Mouse (Mus musculus) v-Abl transformed pro-B cells (cell line): ENCODE data around the gene Rom1.

Experiments used
- in situ Hi-C, 2 experiments: fragments of 400-800 bp; cut with MboI; formaldehyde crosslinking; loops; one replicate each; pipeline ENCODE4 v1.15.1; 2025; ENCODE audit not compliant: unreplicated experiment in 2 of 2

Rom1 gene

DNA sequence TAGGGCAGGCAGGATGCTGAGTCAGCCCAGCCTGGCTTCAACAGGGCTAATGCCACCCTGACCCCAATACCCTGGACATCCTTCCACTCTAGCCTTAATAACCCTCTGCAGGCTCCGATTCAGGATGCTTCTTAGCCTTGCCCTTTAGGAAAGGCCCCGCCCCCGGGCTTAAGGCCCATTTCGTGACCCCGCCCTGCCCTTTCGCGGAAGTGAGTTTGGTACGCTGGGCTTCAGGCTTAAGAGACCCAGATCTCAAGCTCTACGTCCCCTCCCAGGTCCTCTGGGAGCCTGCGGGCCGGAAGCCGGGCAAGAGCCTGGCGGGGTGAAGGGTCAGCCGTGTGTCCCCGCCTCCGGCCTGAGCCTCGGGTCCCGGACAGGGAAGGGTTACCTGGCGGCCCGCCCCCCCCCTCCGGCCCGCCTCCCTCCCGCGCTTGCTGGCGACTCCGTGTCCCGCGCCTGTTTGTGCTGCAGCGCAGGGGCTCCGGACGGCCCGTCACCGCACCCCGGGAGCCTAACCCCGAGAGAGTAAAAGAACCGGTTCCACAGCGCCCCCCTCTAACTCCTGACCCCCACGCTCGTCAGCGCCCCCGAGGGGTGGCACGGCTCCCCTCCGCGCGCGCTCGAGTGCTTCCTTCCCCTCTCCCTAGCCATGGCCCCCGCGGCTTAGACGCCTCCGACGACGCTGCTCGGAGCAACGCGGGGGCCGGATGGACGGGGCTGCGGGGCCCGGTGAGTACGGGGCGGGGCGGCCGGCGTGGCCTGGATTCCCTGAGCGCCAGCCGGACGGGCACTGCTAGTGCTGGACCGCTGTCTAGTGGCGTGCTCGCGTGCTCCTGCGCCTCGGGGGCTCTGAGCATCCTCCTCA is at the start of gene Rom1, which contains the start of gene Eml3:
Rom1 (minus strand) TSS at position 133 of the 865 bp plus-strand sequence.
Eml3 (plus strand) TSS at position 329 of the 865 bp plus-strand sequence.
- in situ Hi-C loops = loop anchor here in 1 of 2 experiments (25.0 kb wide), 1 partner anchor 192 kb away; the partner anchor contains the start of genes 1700092M07Rik, Stx5a and Wdr74

DNA sequence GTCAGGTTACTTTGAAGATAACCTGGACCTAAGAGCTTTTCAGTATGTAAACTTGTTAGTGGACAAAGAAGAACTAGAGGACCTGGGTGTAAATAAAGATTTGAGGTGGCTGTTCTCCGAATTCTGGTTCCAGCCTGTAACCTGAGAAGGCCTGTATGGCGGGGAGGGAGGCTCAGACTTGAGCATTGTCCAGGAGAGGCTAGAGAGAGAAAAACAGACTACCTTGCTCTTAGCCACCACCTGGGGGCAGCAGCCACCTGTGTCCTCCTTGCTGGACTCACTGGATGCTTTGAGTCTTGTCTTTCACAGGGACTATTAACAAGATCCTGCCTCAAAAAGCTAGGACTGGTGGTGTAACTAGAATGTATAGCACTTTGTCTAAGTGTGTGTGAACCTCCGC is 47.4 kb upstream of the Rom1 start:
- in situ Hi-C loops = loop anchor here in 1 of 2 experiments (25.0 kb wide), 1 partner anchor 414 kb away; no protein-coding TSS in a partner anchor

DNA sequence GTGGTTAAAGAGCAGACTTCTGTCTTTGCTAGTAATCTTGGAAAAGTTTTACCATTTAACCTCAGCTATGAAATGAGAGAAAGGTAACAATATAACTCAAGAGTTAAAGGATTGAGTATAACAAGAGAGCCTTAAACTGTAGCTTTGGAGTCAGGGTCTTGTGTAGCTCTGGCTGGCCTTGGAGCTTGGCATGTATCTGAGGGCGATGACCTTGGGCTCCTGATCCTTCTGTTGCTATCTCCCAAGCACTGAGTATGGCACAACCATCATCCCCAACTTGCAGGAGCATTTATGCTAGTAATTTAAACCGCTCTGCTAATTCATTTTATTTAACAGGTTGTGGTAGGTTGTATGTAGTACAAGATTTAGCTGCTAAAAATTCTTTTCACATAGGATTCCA is 46.3 kb upstream of the Rom1 start:
- in situ Hi-C loops = loop anchor here in 1 of 2 experiments (25.0 kb wide), 1 partner anchor 413 kb away; no protein-coding TSS in a partner anchor

DNA sequence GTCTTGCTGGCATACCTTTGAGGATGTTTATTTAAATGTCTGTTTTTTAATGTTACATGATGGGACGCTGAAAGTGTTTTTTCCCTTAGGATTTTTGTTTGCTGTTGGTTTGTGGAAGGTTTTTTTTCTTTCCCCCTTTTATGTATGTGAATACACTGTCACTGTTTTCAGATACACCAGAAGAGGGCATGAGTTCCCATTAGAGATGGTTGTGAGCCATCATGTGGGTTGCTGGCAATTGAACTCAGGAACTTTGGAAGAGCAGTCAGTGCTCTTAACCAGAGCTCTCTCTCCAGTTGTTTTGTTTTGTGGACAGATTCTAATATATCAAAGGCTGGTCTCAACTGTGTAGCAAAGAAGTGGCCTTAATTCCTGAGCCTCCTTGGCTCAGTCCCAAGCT is 45.5 kb upstream of the Rom1 start:
- in situ Hi-C loops = loop anchor here (5.0 to 25.0 kb wide), 3 partner anchors 112 to 412 kb away; partner anchors contain the start of genes Lrrn4cl (in 1 of the 2) and Ubxn1 (in 1 of the 2)

DNA sequence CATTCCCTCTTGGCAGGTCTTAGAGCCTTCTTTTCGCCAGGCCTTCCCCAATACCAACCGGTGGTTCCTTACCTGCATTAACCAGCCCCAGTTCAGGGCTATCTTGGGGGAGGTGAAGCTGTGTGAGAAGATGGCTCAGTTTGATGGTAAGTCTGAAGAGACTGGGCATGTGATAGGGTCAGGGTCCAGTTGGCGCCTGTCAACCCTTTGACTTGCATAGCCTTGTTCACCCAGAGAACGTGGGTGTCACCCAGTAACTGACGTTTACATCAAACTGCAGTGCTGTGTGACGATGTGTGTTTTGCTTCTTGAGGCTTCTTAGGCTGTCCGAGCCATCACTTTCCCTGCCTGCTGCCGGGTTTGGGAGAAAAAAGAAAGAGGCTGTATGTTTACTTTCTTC is 43.3 kb upstream of the Rom1 start:
- in situ Hi-C loops = loop anchor here (5.0 to 25.0 kb wide), 2 partner anchors 110 to 115 kb away; partner anchors contain the start of genes Lrrn4cl (in 1 of the 2) and Ubxn1 (in 1 of the 2)

DNA sequence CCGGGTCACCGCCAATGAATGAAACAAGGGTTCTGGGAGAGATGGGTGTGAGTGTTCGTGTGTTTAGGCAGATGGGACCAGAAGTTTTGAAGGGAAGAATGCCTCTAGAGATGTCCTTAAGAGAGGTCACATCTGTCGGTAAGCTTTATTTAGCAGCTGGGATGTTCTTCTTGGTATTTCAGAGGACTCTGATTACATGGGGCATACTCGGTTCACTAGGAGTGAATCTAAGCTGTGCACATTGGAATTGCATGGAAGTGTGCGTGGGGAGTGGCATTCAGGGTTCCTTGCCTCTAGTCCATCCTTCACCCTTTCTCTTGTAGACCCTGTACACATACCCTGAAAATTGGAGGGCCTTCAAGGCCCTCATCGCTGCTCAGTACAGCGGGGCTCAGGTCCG is 38.7 kb upstream of the Rom1 start:
- in situ Hi-C loops = loop anchor here in 1 of 2 experiments (25.0 kb wide), 1 partner anchor 106 kb away; the partner anchor contains the start of genes Lrrn4cl and Ubxn1

DNA sequence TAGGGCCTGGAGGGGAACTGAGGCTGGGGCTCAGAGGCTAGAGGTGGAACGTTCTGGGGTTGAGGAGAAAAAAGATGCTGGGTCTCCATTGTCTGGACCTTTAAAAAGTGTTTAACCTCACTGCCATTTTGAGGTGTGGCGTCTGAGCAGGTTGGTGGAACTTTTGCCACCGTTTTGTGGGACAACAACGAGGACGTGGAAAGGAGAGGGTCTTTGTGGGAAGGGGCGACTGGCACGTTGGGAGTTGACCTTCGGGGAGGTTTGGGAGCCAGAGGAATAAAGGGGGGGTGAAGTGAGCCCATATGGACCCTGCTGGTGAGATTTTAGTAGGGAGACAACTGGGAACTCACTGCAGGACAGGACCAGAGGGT is 38.2 kb upstream of the Rom1 start:
- in situ Hi-C loops = loop anchor here in 1 of 2 experiments (25.0 kb wide), 1 partner anchor 105 kb away; the partner anchor contains the start of genes Lrrn4cl and Ubxn1

DNA sequence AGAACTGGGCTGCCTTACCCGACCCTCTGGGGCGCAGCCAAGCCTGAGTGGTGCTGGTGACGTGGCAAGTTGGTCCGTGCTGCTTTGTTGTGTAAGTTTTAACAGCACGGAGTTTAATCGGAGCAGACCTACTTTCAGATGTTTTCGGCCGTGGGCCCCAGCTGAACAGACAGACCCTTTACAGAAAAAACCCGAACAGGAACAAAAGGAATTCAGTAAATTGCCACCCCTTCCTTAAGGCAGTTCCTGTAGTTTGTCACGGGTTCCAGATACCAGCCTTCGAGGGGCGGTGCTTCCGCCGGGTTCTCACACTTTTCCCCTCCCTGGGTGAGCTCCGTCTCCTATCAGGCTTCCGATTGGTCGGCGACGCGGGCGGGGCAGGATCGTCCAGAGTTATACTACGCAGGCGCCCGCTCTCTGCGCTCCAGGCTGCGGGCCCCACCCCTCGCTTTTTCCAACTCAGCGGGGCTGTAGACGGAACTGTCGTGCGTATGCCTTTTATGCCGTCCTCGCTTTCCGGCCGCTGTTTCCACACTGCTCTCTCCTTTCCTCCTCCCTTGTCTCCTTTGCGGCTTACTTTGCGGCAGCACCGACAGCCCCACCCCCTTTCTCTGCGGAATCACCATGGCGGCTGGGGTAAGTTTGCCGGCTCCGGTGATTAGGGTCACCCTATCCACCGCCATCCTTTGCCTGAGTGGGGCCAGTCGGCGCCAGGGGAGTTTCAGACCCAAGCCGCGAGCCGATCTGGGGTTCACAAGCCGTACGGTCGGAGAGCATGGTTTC is 37.6 kb upstream of the Rom1 start, which contains the start of gene Eef1g:
Eef1g (plus strand) TSS at position 452 of the 783 bp plus-strand sequence.
- in situ Hi-C loops = loop anchor here in 1 of 2 experiments (25.0 kb wide), 1 partner anchor 104 kb away; the partner anchor contains the start of genes Lrrn4cl and Ubxn1

DNA sequence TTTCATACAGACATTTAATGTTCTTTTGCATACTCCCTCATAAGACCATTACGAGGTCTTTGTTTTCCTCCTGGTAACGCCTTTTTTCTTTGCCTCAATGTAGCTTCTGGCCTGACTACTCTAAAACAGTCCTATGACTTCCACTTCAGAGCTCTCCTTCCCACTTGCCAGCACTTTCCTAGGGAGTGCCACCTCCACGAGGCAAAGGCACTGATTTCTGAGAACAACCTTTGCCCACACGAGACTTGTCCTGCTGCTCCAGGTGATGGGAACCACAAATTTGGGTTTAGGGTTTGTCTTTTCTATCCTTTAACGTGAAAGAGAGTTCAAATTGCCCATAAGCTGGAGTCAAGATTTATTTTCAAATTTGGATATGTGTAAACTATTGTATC is 37.0 kb upstream of the Rom1 start:
- in situ Hi-C loops = loop anchor here in 1 of 2 experiments (25.0 kb wide), 1 partner anchor 104 kb away; the partner anchor contains the start of genes Lrrn4cl and Ubxn1

DNA sequence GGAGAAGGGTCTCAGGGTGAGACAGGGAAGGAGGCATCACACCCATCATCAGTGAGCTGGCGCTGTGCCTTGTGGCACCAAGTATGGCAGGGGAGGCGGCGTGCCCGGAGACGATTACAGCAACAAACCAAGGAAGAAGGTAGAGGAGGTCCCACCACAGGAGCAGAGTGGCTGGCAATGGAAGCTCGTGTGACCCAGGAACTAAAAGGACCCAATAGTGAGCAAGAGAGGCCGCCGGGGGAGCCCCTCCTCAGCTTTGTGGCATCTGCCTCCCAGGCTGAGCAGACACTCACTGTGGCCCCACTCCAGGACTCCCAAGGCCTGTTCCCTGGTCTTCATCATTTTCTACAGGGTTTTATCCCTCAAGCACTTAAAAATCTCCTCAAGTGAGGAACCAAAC is 36.6 kb upstream of the Rom1 start:
- in situ Hi-C loops = loop anchor here in 1 of 2 experiments (25.0 kb wide), 1 partner anchor 103 kb away; the partner anchor contains the start of genes Lrrn4cl and Ubxn1

DNA sequence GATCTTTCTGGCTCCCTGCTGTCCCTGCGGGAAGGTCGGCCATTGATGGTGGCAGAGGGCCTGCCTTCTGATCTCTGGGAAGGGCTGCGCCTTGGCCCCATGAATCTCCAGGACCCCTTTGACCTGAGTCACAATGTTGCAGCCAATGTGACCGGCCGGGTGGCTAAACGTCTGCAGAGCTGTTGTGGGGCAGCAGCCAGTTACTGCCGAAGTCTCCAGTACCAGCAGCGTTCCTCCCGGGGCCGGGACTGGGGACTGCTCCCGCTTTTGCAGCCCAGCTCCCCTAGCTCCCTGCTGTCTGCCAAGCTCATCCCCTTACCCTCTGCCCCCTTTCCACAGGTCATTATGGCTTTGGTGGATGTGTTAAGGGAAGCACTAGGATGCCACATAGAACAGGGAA is 35.9 kb upstream of the Rom1 start:
- in situ Hi-C loops = loop anchor here in 1 of 2 experiments (25.0 kb wide), 1 partner anchor 103 kb away; the partner anchor contains the start of genes Lrrn4cl and Ubxn1

DNA sequence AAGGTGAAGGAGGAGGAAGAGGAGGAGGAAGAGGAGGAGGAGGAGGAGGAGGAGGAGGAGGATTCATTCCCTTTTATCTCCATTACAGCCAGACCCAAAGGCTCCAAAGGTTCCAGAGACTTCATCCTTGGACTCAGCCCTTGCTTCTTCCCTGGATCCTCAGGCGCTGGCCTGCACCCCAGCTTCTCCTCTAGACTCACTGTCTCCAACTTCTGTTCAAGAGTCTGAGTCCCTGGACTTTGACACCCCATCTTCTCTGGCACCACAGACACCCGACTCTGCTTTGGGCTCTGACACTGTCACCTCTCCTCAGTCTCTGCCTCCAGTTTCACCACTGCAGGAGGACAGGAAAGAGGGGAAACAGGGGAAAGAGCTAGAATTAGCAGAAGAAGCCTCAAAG is 33.1 kb upstream of the Rom1 start:
- in situ Hi-C loops = loop anchor here (5.0 to 25.0 kb wide), 2 partner anchors 80 to 100 kb away; partner anchors contain the start of genes Gm49403 (in 1 of the 2), Lbhd1 (in 1 of the 2), Lrrn4cl (in 1 of the 2) and Ubxn1 (in 1 of the 2)

DNA sequence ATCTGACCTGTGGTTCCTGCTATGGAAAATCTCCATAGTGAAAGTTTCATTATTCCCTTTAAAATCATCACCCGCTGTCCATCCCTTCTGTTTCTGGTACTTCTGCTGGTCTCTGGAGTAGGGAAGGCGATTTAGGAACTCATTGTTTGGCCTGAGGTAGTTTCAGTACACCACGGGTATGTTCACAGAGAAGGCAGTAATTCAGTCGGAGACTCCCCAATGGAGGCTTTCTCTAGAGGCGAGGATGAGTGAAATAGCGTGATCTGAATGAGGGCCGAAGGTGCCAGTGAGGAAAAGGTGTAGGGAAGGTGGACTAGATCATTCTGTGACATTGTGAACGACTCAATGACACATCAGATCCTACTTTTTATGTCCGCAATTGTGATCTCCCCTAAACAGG is 25.0 kb upstream of the Rom1 start:
- in situ Hi-C loops = loop anchor here in 1 of 2 experiments (25.0 kb wide), 1 partner anchor 92 kb away; the partner anchor contains the start of genes Lrrn4cl and Ubxn1

DNA sequence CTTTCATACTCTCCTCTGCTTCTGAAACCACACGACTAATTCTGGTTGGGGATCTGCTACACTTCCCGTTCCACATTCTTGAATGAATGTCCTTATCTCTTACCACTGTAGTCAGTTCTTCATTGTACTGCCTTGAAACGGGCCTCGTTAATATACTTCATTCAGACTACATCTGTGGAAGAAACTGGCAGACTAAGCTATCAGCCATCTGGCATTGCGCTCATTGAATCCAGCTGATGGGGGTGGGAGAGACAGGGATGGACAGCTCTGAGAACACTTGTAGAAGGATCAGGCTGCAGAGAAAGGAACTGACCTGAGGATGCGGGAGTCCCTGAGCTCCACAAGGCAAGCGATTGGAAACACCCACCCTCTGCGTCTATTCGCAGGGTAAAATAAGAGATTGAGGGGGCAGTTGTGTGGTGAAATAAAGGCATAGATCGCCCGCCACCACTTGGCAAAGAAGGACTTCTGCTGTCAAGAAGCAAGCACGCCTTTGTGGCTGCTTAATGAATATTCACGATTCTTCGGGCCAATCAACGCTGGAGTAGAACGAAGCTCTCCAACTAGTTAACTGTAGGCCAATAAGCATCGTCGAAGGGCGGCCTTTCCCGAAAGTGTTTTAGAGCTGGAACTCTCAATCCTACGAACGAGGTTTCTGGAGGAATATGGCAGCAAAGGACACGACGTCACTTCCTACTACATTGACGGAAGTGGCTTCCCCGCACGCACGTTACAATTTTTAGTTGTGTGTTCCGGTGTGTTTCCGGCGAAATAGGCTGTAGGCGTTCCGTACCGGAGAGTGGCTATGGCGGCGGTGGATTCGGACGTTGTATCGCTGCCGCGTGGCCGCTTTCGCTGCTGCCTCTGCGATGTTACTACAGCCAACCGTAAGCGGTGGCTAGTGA is 24.2 kb upstream of the Rom1 start, which contains the start of gene Tut1:
Tut1 (plus strand) TSS at position 713 of the 905 bp plus-strand sequence.
- in situ Hi-C loops = loop anchor here in 1 of 2 experiments (25.0 kb wide), 1 partner anchor 91 kb away; the partner anchor contains the start of genes Lrrn4cl and Ubxn1

DNA sequence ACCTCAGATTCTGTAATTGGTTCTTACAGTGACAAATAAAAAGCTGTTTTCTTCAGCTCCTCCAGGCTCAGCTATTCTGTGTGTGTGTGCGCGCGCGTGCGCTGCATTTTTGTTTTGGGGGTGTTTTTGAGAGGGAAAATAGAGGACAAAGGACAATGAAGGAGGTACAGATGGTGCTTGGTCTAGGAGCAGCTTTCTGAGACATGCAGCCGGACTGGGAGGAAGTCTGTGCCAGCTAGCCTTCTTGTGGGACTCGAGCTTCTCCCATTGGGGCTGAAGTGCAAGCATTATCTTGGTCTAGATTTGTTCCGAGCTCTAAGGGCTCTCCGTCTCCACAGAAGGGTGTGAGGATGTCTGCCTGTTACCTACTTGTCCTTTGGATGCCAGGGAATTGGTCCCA is 23.1 kb upstream of the Rom1 start:
- in situ Hi-C loops = loop anchor here in 1 of 2 experiments (25.0 kb wide), 1 partner anchor 90 kb away; the partner anchor contains the start of genes Lrrn4cl and Ubxn1

DNA sequence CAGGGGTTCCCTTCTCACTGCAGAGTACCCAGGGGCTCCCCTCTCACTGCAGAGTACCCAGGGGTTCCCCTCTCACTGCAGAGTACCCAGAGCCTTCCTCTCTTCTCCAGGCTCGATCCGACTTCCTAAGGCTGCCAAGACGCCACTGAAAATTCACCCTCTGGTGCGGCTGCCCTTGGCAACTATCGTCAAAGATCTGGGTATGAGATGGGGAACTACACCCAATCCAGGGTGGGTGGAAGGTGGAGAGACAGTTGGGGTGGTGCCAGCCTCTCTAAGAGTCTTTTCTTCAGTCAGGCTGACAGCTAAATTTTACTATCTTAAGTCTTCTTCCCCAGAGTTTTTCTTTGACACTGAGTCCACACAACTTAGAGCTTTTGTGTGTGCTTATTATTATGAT is 21.0 kb upstream of the Rom1 start:
- in situ Hi-C loops = loop anchor here in 1 of 2 experiments (25.0 kb wide), 1 partner anchor 88 kb away; the partner anchor contains the start of genes Lrrn4cl and Ubxn1

DNA sequence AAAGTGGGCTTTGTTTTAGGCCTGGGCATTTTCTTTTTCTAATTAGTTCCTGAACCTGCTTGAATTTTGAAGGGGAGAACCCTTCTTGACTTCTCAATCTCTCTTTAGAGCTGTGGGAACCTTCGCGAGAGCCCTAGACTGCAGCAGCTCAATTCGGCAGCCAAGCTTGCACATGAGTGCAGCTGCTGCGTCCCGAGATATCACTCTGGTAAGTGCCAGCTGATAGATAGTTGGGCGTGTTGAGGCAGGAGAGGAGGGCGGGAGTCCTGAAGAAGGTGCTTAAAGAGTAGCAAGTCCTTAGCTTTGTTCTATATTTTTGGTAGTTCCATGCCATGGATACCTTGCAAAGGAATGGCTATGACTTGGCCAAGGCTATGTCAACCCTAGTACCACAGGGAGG is 17.8 kb upstream of the Rom1 start:
- in situ Hi-C loops = loop anchor here in 1 of 2 experiments (25.0 kb wide), 1 partner anchor 210 kb away; the partner anchor contains the start of genes 1700092M07Rik, Stx5a and Wdr74

DNA sequence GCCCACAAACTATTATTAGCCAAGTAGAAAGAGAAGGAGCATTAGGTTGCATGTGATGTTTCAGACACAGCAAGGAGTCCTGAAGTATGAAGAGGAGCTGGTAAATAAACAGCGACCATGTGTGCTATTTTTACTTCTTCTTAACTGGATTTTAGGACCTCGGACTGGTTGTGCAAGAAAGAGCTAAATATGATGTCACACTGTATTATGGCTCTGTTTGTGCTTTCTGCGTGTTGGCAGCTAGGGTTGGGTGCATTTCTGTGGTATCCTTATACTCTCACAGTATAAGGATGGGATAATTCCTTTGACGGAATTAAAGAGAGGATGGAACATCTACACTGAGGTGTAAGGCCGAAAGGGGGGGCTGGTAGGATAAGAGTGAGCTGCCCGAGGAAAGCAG is 16.1 kb upstream of the Rom1 start:
- in situ Hi-C loops = loop anchor here in 1 of 2 experiments (25.0 kb wide), 1 partner anchor 208 kb away; the partner anchor contains the start of genes 1700092M07Rik, Stx5a and Wdr74
